ENCODE assay signal across 16 mouse cellular contexts in genomic region chr2:165512426-165512825, GRCm38 (mm10). TPM values are rescaled to one million over a fixed set of nuclear protein-coding genes. Genes with fewer than 3 reads are reported as not detected.
A peak's percentile ranks its signal among the peaks of the same experiment; 100 is the strongest.
DNase-seq lines count a peak whose midpoint lies in the region; ATAC-seq lines count a peak whose summit lies in the region.
"Had no signal": no experiment of that assay in that cellular context is flagged by ENCODE, and none has a peak within 500 bp of the region (broad histone marks: within the 10 kb centered on the region; RNA-seq: fewer than 3 reads in every experiment).

No protein-coding gene starts in this region.

- peak; percentile 33 for DNase-seq in embryo, embryonic 10 days (ENCODE audit: low spot score)
- DNase-seq in embryo, embryonic 9.5 days (ENCODE audit: extremely low spot score) = no peak
- no peak for DNase-seq in kidney, adult 9 months
- DNase-seq in neural tube, embryonic 10.5 days (ENCODE audit: extremely low spot score, low spot score) = no peak
- DNase-seq in mesoderm, embryonic 11.5 days (ENCODE audit: low read depth, low spot score) = peak; percentile 43
- no peak for DNase-seq in cerebellum, postnatal 36 days
- DNase-seq: adrenal gland, postnatal 10 days; cerebellum, adult 8-10 months; heart, postnatal 4 days; kidney, postnatal 14 days; liver, embryonic 13.5 days had no signal

- no peaks in the 10 kb centered on the region for H3K9me3 ChIP-seq in kidney, embryonic 15.5 days (replicated peaks)
- no peaks in the 10 kb centered on the region for H3K9me3 ChIP-seq in neural tube, embryonic 12.5 days
- H3K9me3 ChIP-seq: forebrain, embryonic 10.5 days; heart, embryonic 13.5 days; liver, embryonic 13.5 days; midbrain, embryonic 10.5 days had no signal

- H3K9ac ChIP-seq in kidney, embryonic 15.5 days = no peak overlapping the region
- no peak overlapping the region for H3K9ac ChIP-seq in neural tube, embryonic 12.5 days
- H3K9ac ChIP-seq: heart, embryonic 13.5 days; liver, embryonic 13.5 days had no signal

- H3K4me3 ChIP-seq in kidney, embryonic 15.5 days (replicated peaks) = no peak overlapping the region
- no peak overlapping the region for H3K4me3 ChIP-seq in neural tube, embryonic 12.5 days
- H3K4me3 ChIP-seq: forebrain, embryonic 10.5 days; heart, embryonic 13.5 days; liver, embryonic 13.5 days; midbrain, embryonic 10.5 days had no signal

- H3K27ac ChIP-seq in kidney, embryonic 15.5 days = peak overlapping the region; percentile 20
- peak overlapping the region; percentile 38; the same call in 1 of the 2 replicates for H3K27ac ChIP-seq in neural tube, embryonic 12.5 days
- H3K27ac ChIP-seq: forebrain, embryonic 10.5 days; heart, embryonic 13.5 days; liver, embryonic 13.5 days; midbrain, embryonic 10.5 days had no signal

- H3K27me3 ChIP-seq in kidney, embryonic 15.5 days = no peaks in the 10 kb centered on the region
- H3K27me3 ChIP-seq in neural tube, embryonic 12.5 days (replicated peaks) = 0 out of 2 replicates have a peak, but pooled peaks cover 4% of the 10 kb centered on the region
- H3K27me3 ChIP-seq: liver, embryonic 13.5 days had no signal

- peak overlapping the region; percentile 32 for H3K4me2 ChIP-seq in kidney, embryonic 15.5 days
- peak overlapping the region; percentile 36 for H3K4me2 ChIP-seq in neural tube, embryonic 12.5 days (replicated peaks)
- H3K4me2 ChIP-seq: heart, embryonic 13.5 days; liver, embryonic 13.5 days had no signal

- 7% methylated on average over 7 of the region's 7 CpGs for WGBS in kidney, embryonic 15.5 days
- 17% methylated on average over 7 of the region's 7 CpGs for WGBS in neural tube, embryonic 12.5 days

- H3K36me3 ChIP-seq in kidney, embryonic 15.5 days = no peaks in the 10 kb centered on the region
- no peaks in the 10 kb centered on the region; the same call in 1 of the 2 replicates for H3K36me3 ChIP-seq in neural tube, embryonic 12.5 days
- H3K36me3 ChIP-seq: forebrain, embryonic 10.5 days; liver, embryonic 13.5 days; midbrain, embryonic 10.5 days had no signal

- ATAC-seq in kidney, embryonic 15.5 days (replicated peaks; ENCODE audit: low FRiP score) = peak; percentile 44
- ATAC-seq in neural tube, embryonic 12.5 days (ENCODE audit: low FRiP score, low read depth) = 0 out of 2 replicates have a peak, but pooled peaks have one; percentile 21

- H3K4me1 ChIP-seq in kidney, embryonic 15.5 days = peaks cover 34% of the 10 kb centered on the region
- peaks cover 15% of the 10 kb centered on the region for H3K4me1 ChIP-seq in neural tube, embryonic 12.5 days
- H3K4me1 ChIP-seq: liver, embryonic 13.5 days had no signal

RNA-seq across cellular contexts. Expression of gene Slc2a10, which starts 8.8 kb away (rescaled TPM):
- polyA plus RNA-seq in kidney, embryonic 15.5 days (2015; fragmentation: Nextera tagmentation; extraction: Ambion mirVana) = 6.9 and 7.2 TPM in 2 replicates
- polyA plus RNA-seq in neural tube, embryonic 12.5 days (2016; fragmentation: Nextera tagmentation; extraction: Ambion mirVana) = 4.7 and 5.3 TPM in 2 replicates

RNA-seq across cellular contexts. Expression of gene Trp53rka, which starts 19.3 kb away (rescaled TPM):
- polyA plus RNA-seq in kidney, embryonic 15.5 days (2015; fragmentation: Nextera tagmentation; extraction: Ambion mirVana) = 36.3 and 37.2 TPM in 2 replicates
- 47.5 and 48.4 TPM in 2 replicates for polyA plus RNA-seq in neural tube, embryonic 12.5 days (2016; fragmentation: Nextera tagmentation; extraction: Ambion mirVana)

RNA-seq across cellular contexts. Expression of gene Slc13a3, which starts 39.4 kb away (rescaled TPM):
- polyA plus RNA-seq in kidney, embryonic 15.5 days (2015; fragmentation: Nextera tagmentation; extraction: Ambion mirVana) = 2.6 and 3.4 TPM in 2 replicates
- 0.27 and 0.55 TPM in 2 replicates for polyA plus RNA-seq in neural tube, embryonic 12.5 days (2016; fragmentation: Nextera tagmentation; extraction: Ambion mirVana)

Comparison
In these comparisons a context has a peak if more than half of its experiments do, and no peak if none do; other contexts are left out.
1. DNase-seq: peak in embryo, embryonic 10 days (single experiment) and mesoderm, embryonic 11.5 days (single experiment); none in embryo, embryonic 9.5 days (single experiment), kidney, adult 9 months (single experiment), neural tube, embryonic 10.5 days (single experiment) and cerebellum, postnatal 36 days (0 of 2).